33 mouse cellular contexts compared by ENCODE assay signal in the genomic region with DNA sequence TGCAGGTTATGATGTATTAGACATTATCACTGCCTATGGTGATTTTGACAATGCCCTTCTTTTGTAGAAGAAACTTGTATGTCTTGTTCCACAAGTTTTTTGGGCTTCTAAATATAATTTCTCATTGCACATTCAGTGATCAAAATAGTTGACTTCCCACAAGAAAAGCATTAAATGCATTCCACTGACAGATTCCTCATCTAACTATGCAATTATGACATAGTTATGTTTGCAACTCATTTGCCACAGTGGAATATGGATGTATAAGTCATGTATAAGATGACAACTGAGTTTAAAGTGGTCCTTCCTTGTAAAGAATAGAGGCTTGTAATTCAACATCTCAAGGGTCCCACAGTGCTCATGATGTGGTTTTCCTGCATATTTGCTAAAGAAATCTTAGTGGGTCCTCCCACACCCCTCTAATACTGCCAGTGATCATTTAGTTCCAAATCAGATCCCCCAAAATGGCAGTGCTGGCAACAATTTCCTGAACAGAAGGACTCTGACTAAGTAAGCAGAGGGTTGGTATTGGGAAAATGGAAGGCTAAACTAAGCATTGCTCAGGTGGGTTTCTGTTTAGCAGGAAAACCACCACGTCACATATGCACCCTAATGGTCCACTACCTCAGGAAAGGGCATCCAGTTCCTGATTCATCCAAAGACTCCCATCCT. TPM values are rescaled to one million over a fixed set of nuclear protein-coding genes. Genes with fewer than 3 reads are reported as not detected.
DNase-seq lines count a peak whose midpoint lies in the region; ATAC-seq and TF ChIP-seq lines count a peak whose summit lies in the region.
"Had no signal": no experiment of that assay in that cellular context is flagged by ENCODE, and none has a peak within 500 bp of the region (broad histone marks: within the 10 kb centered on the region; RNA-seq: fewer than 3 reads in every experiment).

No protein-coding gene starts in this region.

- H3K4me3 ChIP-seq in layer of hippocampus, adult 2 months: no peak overlapping the region
- H3K4me3 ChIP-seq: embryonic facial prominence, embryonic 10.5 days; embryonic facial prominence, embryonic 13.5 days; forebrain, embryonic 10.5 days; forebrain, embryonic 13.5 days; gastrocnemius, adult 2 months; heart, embryonic 12.5 days; heart, embryonic 15.5 days; hindbrain, embryonic 10.5 days; hindbrain, embryonic 13.5 days had no signal

- peak; percentile 91 for ATAC-seq in frontal cortex, adult (ENCODE audit: low TSS enrichment)
- ATAC-seq in erythroblast, adult 5-6 weeks (replicated peaks; ENCODE audit: low FRiP score, poor library complexity, severe bottlenecking): no peak
- ATAC-seq: forebrain, embryonic 13.5 days; hindbrain, postnatal 0 days; inflammation-experienced regulatory T-cells, adult 6 months; intestine, embryonic 16.5 days; Patski had no signal

- no peak for TF ChIP-seq CTCF in layer of hippocampus, adult 2 months (conservative IDR thresholded peaks at IDR 0.05)

- peak overlapping the region; percentile 85 for H3K27ac ChIP-seq in layer of hippocampus, adult 2 months
- H3K27ac ChIP-seq: embryonic facial prominence, embryonic 10.5 days; embryonic facial prominence, embryonic 13.5 days; forebrain, embryonic 10.5 days; forebrain, embryonic 13.5 days; gastrocnemius, adult 2 months; heart, embryonic 15.5 days; hindbrain, embryonic 10.5 days; hindbrain, embryonic 13.5 days; hindbrain, postnatal 0 days had no signal

- no peak for DNase-seq in frontal cortex, postnatal 14 days (ENCODE audit: low spot score in 2 of 2)
- peak; percentile 48 to 53 for DNase-seq in layer of hippocampus, adult 2 months (ENCODE audit: low spot score in 2 of 2)
- peak; percentile 70 for DNase-seq in layer of hippocampus, adult 9-11 months
- peak; percentile 18 for DNase-seq in telencephalon, adult 2 months (ENCODE audit: low read depth, low spot score)
- no peak for DNase-seq in frontal cortex, postnatal 36 days (ENCODE audit: low spot score in 2 of 2)
- no peak for DNase-seq in yolk sac, embryonic 10.5 days (ENCODE audit: low spot score)
- DNase-seq: adrenal gland, postnatal 10 days; adrenal gland, postnatal 36 days; B cell, adult 2 months; cerebellum, adult 11-12 months; cerebellum, adult 8-10 months; cerebellum, postnatal 10 days; cerebellum, postnatal 36 days; embryo, embryonic 11 days; gastrocnemius, adult 2 months; gastrocnemius, postnatal 14 days; heart, adult 18-20 months; heart, postnatal 10 days; heart, postnatal 36 days had no signal

RNA-seq across cellular contexts. Expression of gene Ppp3r1, which starts 46.5 kb away (rescaled TPM):
- 100 to 1,000 TPM; 877 to 906 TPM for total RNA-seq in layer of hippocampus, adult 2 months (2021)
- total RNA-seq in erythroblast, adult 5-6 weeks (2015; ENCODE audit: low replicate concordance): 19.6 and 21.5 TPM in 2 replicates
- total RNA-seq in erythroblast, adult 5-6 weeks (2017; ENCODE audit: low replicate concordance): 18.3 and 19.1 TPM in 2 replicates

Comparison
In these comparisons a context has a peak if more than half of its experiments do, and no peak if none do; other contexts are left out.
1. DNase-seq: peak in layer of hippocampus, adult 2 months (2 of 2), layer of hippocampus, adult 9-11 months (single experiment) and telencephalon, adult 2 months (single experiment); none in frontal cortex, postnatal 14 days (0 of 2), frontal cortex, postnatal 36 days (0 of 2) and yolk sac, embryonic 10.5 days (single experiment).
2. RNA of gene Ppp3r1, which starts 46.5 kb away (total RNA-seq): 877 to 906 TPM in layer of hippocampus, adult 2 months; 18.3 to 21.5 TPM in erythroblast, adult 5-6 weeks; every median in the first group is over 10 times any median in the second.